Mouse (Mus musculus) liver (tissue): ENCODE measurements at regions not wholly inside any gene's neighbourhood (a gene's known extent, or its start where the extent isn't known, plus 50 kb on each side); places are given as distances from the start of the nearest gene placed in this dataset.

Experiments
- DNase-seq: peaks from one replicate; pipeline ENCODE4 v3.0.0-alpha.2; 2020; ENCODE audit warnings: mixed read lengths

GRCm38 (mm10) chr6:103421013-103421933 lies 89.1 kb upstream of the Chl1 start:
- no peak for DNase-seq

- DNase-seq: no peak
Observed at GRCm38 (mm10) chr6:103430933-103431594, 79.3 kb upstream of the Chl1 start.

GRCm38 (mm10) chr6:103431595-103431957 lies 78.8 kb upstream of the Chl1 start:
- no peak for DNase-seq
